Mouse (Mus musculus) neural tube, embryonic 11.5 days (tissue): ENCODE data around the gene Prkar1b. TPM values are rescaled to one million over a fixed set of nuclear protein-coding genes. Genes with fewer than 3 reads are reported as not detected.

ENCODE experiments used
- ATAC-seq: fragments of 200-750 bp; cut with Nextera tagmentation; 2 replicates; pipeline ENCODE4 v1.8.0; 2017; ENCODE audit warnings: moderate number of reproducible peaks, mild to moderate bottlenecking, moderate TSS enrichment, moderate library complexity; ENCODE audit not compliant: insufficient read depth, low FRiP score, low TSS enrichment
- DNase-seq: peaks from one replicate; pipeline ENCODE4 v3.0.0-alpha.2; 2015; ENCODE audit warnings: low spot score
- H3K27ac ChIP-seq: fragments of 300-500 bp; sonication (generic); 2 replicates; pipeline ENCODE4 v1.5.1; 2014; ENCODE audit warnings: low read depth, mild to moderate bottlenecking, low read length
- H3K27me3 ChIP-seq: fragments of 300-500 bp; sonication (generic); 2 replicates; pipeline ENCODE4 v1.6.1; 2014; ENCODE audit warnings: mild to moderate bottlenecking, low read length, mixed read lengths; ENCODE audit not compliant: control insufficient read depth, insufficient read depth
- H3K36me3 ChIP-seq: fragments of 300-500 bp; sonication (generic); 2 replicates; pipeline ENCODE4 v1.6.1; 2014; ENCODE audit warnings: mild to moderate bottlenecking, low read length, moderate library complexity, mixed read lengths; ENCODE audit not compliant: control insufficient read depth, insufficient read depth
- H3K4me1 ChIP-seq: fragments of 300-500 bp; sonication (generic); 2 replicates; pipeline ENCODE4 v1.6.1; 2014; ENCODE audit warnings: low read length, mixed read lengths; ENCODE audit not compliant: control insufficient read depth, insufficient read depth
- H3K4me2 ChIP-seq: fragments of 300-500 bp; sonication (generic); 2 replicates; pipeline ENCODE4 v1.6.1; 2014; ENCODE audit warnings: low read depth, mild to moderate bottlenecking, moderate library complexity
- H3K4me3 ChIP-seq: fragments of 300-500 bp; sonication (generic); 2 replicates; pipeline ENCODE4 v1.5.1; 2014; ENCODE audit warnings: low read depth, low read length
- H3K9ac ChIP-seq: fragments of 300-500 bp; sonication (generic); 2 replicates; pipeline ENCODE4 v1.6.1; 2014; ENCODE audit warnings: mild to moderate bottlenecking, low read length
- H3K9me3 ChIP-seq: fragments of 300-500 bp; sonication (generic); 2 replicates; pipeline ENCODE4 v1.6.1; 2016; ENCODE audit warnings: low read length; ENCODE audit not compliant: control insufficient read depth
- WGBS: fragments of 180-500 bp; shearing (Covaris S2); extraction: QIAGEN DNeasy Blood & Tissue Kit; methylation state at CpG from one replicate; pipeline ENCODE4 v1.1.7; 2014; 5-methylcytosine and 5-hydroxymethylcytosine counted together
- polyA plus RNA-seq: library from polyadenylated mRNA; unstranded; fragments of >200 nt; fragmentation: Nextera tagmentation; extraction: Ambion mirVana; gene quantifications from 2 replicates; pipeline ENCODE4 v1.2.1, GENCODE M21; 2014

The Prkar1b gene
- polyA plus RNA-seq, 1 experiment from 2014 or later, result 39.4 TPM

GRCm38 (mm10) chr5:138997936-138998580, 151.7 kb downstream of the Prkar1b start:
- DNase-seq (no peak), ATAC-seq (no peak)
- H3K36me3 ChIP-seq, result no peaks in the 10 kb centered on the region
- H3K9ac ChIP-seq, result no peak overlapping the region
- WGBS, result 2% methylated on average over 30 of the region's 30 CpGs
- H3K4me1 ChIP-seq, result peaks cover 40% of the 10 kb centered on the region
- peak overlapping the region; percentile 44 for H3K4me2 ChIP-seq
- H3K9me3 ChIP-seq, result no peaks in the 10 kb centered on the region
- peak overlapping the region; percentile 24 for H3K4me3 ChIP-seq
- H3K27ac ChIP-seq, result no peak overlapping the region
- peaks cover 59% of the 10 kb centered on the region for H3K27me3 ChIP-seq

- ATAC-seq (no peak), DNase-seq (peak; percentile 80)
- Histone ChIP-seq H3K36me3 (no peaks in the 10 kb centered on the region), H3K4me2 (peak within 1 kb of the TSS; percentile 95), H3K9ac (no peak within 1 kb of the TSS), H3K9me3 (no peaks in the 10 kb centered on the region), H3K27ac (no peak within 1 kb of the TSS), H3K4me1 (peaks cover 48% of the 10 kb centered on the region), H3K27me3 (peaks cover 67% of the 10 kb centered on the region), H3K4me3 (peak within 1 kb of the TSS; percentile 73)
- WGBS, result under 1% methylated on average over 48 of the region's 48 CpGs
Observed at GRCm38 (mm10) chr5:138997171-138997788, 152.5 kb downstream of the Prkar1b start, which contains the start of gene Pdgfa. TSS of gene Pdgfa (minus strand) at chr5:138997370.

GRCm38 (mm10) chr5:138996322-138997073, 153.3 kb downstream of the Prkar1b start:
- DNase-seq (peak; percentile 65), ATAC-seq (no peak)
- peaks cover 75% of the 10 kb centered on the region for H3K27me3 ChIP-seq
- H3K27ac ChIP-seq, result no peak overlapping the region
- peak overlapping the region; percentile 95 for H3K4me2 ChIP-seq
- WGBS, result 2% methylated on average over 24 of the region's 24 CpGs
- H3K9ac ChIP-seq, result no peak overlapping the region; the same call in 1 of the 2 replicates
- no peaks in the 10 kb centered on the region for H3K9me3 ChIP-seq
- peak overlapping the region; percentile 73 for H3K4me3 ChIP-seq
- H3K4me1 ChIP-seq, result peaks cover 48% of the 10 kb centered on the region
- H3K36me3 ChIP-seq, result no peaks in the 10 kb centered on the region

GRCm38 (mm10) chr5:138995721-138996311, 154.0 kb downstream of the Prkar1b start:
- peaks cover 79% of the 10 kb centered on the region for H3K27me3 ChIP-seq
- no peaks in the 10 kb centered on the region for H3K9me3 ChIP-seq
- H3K4me2 ChIP-seq, result peak overlapping the region; percentile 95
- H3K4me1 ChIP-seq, result peaks cover 48% of the 10 kb centered on the region
- H3K9ac ChIP-seq, result peak overlapping the region; percentile 73
- 0% methylated on average over 39 of the region's 52 CpGs for WGBS
- no peaks in the 10 kb centered on the region for H3K36me3 ChIP-seq
- peak; percentile 39 for ATAC-seq
- 0 out of 2 replicates have a peak overlapping the region, but pooled peaks have one; percentile 68 for H3K27ac ChIP-seq
- DNase-seq, result peak; percentile 79
- peak overlapping the region; percentile 73 for H3K4me3 ChIP-seq

GRCm38 (mm10) chr5:138994786-138995720, 154.7 kb downstream of the Prkar1b start:
- peak; percentile 78 for DNase-seq
- H3K9me3 ChIP-seq, result no peaks in the 10 kb centered on the region

GRCm38 (mm10) chr5:138994108-138994785, 155.6 kb downstream of the Prkar1b start:
- Histone ChIP-seq H3K36me3 (no peaks in the 10 kb centered on the region), H3K27ac (peak overlapping the region; percentile 68; the same call in 1 of the 2 replicates), H3K9me3 (no peaks in the 10 kb centered on the region), H3K9ac (peak overlapping the region; percentile 73), H3K4me1 (peaks cover 48% of the 10 kb centered on the region), H3K4me2 (peak overlapping the region; percentile 95), H3K27me3 (peaks cover 74% of the 10 kb centered on the region), H3K4me3 (peak overlapping the region; percentile 73)
- peak; percentile 43 for DNase-seq
- WGBS, result under 1% methylated on average over 32 of the region's 48 CpGs
- peak; percentile 3; the same call in 1 of the 2 replicates for ATAC-seq

More at GRCm38 (mm10) chr5:138994786-138995720, 154.7 kb downstream of the Prkar1b start:
- Histone ChIP-seq H3K27me3 (peaks cover 79% of the 10 kb centered on the region), H3K27ac (peak overlapping the region; percentile 68; the same call in 1 of the 2 replicates), H3K4me3 (peak overlapping the region; percentile 73), H3K9ac (peak overlapping the region; percentile 73), H3K4me2 (peak overlapping the region; percentile 95), H3K4me1 (peaks cover 48% of the 10 kb centered on the region), H3K36me3 (no peaks in the 10 kb centered on the region)
- ATAC-seq, result peak; percentile 46
- WGBS, result under 1% methylated on average over 70 of the region's 127 CpGs

- H3K36me3 ChIP-seq, result no peaks in the 10 kb centered on the region
- ATAC-seq (no peak), DNase-seq (no peak)
- H3K4me2 ChIP-seq, result peak overlapping the region; percentile 95
- peaks cover 45% of the 10 kb centered on the region for H3K4me1 ChIP-seq
- peak overlapping the region; percentile 73 for H3K4me3 ChIP-seq
- H3K9me3 ChIP-seq, result no peaks in the 10 kb centered on the region
- H3K9ac ChIP-seq, result 0 out of 2 replicates have a peak overlapping the region, but pooled peaks have one; percentile 5
- H3K27ac ChIP-seq, result no peak overlapping the region
- peaks cover 67% of the 10 kb centered on the region for H3K27me3 ChIP-seq
- WGBS, result under 1% methylated on average over 38 of the region's 40 CpGs
Observed at GRCm38 (mm10) chr5:138993371-138994107, 156.3 kb downstream of the Prkar1b start.
